Mouse (Mus musculus) CH12.LX (cell line): ENCODE measurements around the gene Myrip.

Source experiments
- CTCF ChIP-seq, 2 experiments: IDR thresholded peaks in 1 of 2; conservative IDR thresholded peaks in 1 of 2; 2 replicates each; pipeline ENCODE4 v1.5.1; 2011 to 2012; ENCODE audit warnings: low read depth in 2 of 2, low read length in 2 of 2, improper control_type of control experiment in 1 of 2, inconsistent platforms in 1 of 2, mild to moderate bottlenecking in 1 of 2, moderate library complexity in 1 of 2
- EP300 ChIP-seq: IDR thresholded peaks from 2 replicates; pipeline ENCODE4 v1.6.1; 2011; ENCODE audit warnings: low read length, improper control_type of control experiment
- ETS1 ChIP-seq: conservative IDR thresholded peaks from 2 replicates; pipeline ENCODE4 v1.6.1; 2012; ENCODE audit warnings: low read depth, mild to moderate bottlenecking, inconsistent platforms, low read length, improper control_type of control experiment, moderate library complexity
- KAT2A ChIP-seq: IDR thresholded peaks from 2 replicates; pipeline ENCODE4 v1.6.1; 2012; ENCODE audit warnings: low read length, improper control_type of control experiment, inconsistent platforms; ENCODE audit not compliant: insufficient replicate concordance
- MAX ChIP-seq: IDR thresholded peaks from 2 replicates; pipeline ENCODE4 v1.6.1; 2011; ENCODE audit warnings: low read length, improper control_type of control experiment
- MXI1 ChIP-seq: IDR thresholded peaks from 2 replicates; pipeline ENCODE4 v1.6.1; 2011; ENCODE audit warnings: mild to moderate bottlenecking, low read depth, low read length, improper control_type of control experiment
- MYC ChIP-seq: IDR thresholded peaks from 2 replicates; pipeline ENCODE4 v1.6.1; 2011; ENCODE audit warnings: low read depth, mild to moderate bottlenecking, improper control_type of control experiment, low read length
- NRF1 ChIP-seq: IDR thresholded peaks from 2 replicates; pipeline ENCODE4 v1.6.1; 2014; ENCODE audit warnings: low read depth, mild to moderate bottlenecking, inconsistent platforms, low read length, improper control_type of control experiment, moderate library complexity
- POLR2A ChIP-seq: IDR thresholded peaks from 2 replicates; pipeline ENCODE4 v1.6.1; 2011; ENCODE audit warnings: low read depth, mild to moderate bottlenecking, improper control_type of control experiment, low read length
- SIN3A ChIP-seq: IDR thresholded peaks from 2 replicates; pipeline ENCODE4 v1.6.1; 2012; ENCODE audit warnings: low read length, improper control_type of control experiment, inconsistent platforms
- TBP ChIP-seq: conservative IDR thresholded peaks from 2 replicates; pipeline ENCODE4 v1.6.1; 2011; ENCODE audit warnings: low read depth, low read length, improper control_type of control experiment
- TCF12 ChIP-seq: IDR thresholded peaks from 2 replicates; pipeline ENCODE4 v1.6.1; 2014; ENCODE audit warnings: low read depth, mild to moderate bottlenecking, inconsistent platforms, low read length, improper control_type of control experiment
- USF1 ChIP-seq: IDR thresholded peaks from 2 replicates; pipeline ENCODE4 v1.6.1; 2014; ENCODE audit warnings: low read depth, mild to moderate bottlenecking, inconsistent platforms, low read length, improper control_type of control experiment
- ZMIZ1 ChIP-seq: IDR thresholded peaks from 2 replicates; pipeline ENCODE4 v1.6.1; 2012; ENCODE audit warnings: low read depth, mild to moderate bottlenecking, inconsistent platforms, low read length, improper control_type of control experiment

GRCm38 (mm10) chr9:120428181-120428580 lies 126.9 kb downstream of the Myrip start:
- no peak for TF ChIP-seq POLR2A
- no peak for TF ChIP-seq USF1
- TF ChIP-seq SIN3A = no peak
- no peak for TF ChIP-seq CTCF (conservative IDR thresholded peaks at IDR 0.05 in 1 of 2, IDR thresholded peaks at IDR 0.05 in 1 of 2; ENCODE audit: low read depth in 2 of 2, low read length in 2 of 2)
- no peak for TF ChIP-seq MAX
- no peak for TF ChIP-seq ZMIZ1
- no peak for TF ChIP-seq NRF1
- TF ChIP-seq EP300 = no peak
- no peak for TF ChIP-seq MYC
- no peak for TF ChIP-seq KAT2A
- TF ChIP-seq TCF12 = no peak
- no peak for TF ChIP-seq TBP
- TF ChIP-seq MXI1 = no peak
- no peak for TF ChIP-seq ETS1
